11 mouse cellular contexts compared by ENCODE assay signal in genomic region chr5:86839472-86839871, GRCm38 (mm10).
"Had no signal": no experiment of that assay in that cellular context is flagged by ENCODE, and none has a peak within 500 bp of the region (broad histone marks: within the 10 kb centered on the region; RNA-seq: fewer than 3 reads in every experiment).

No protein-coding gene starts in this region.

- H3K4me3 ChIP-seq: layer of hippocampus, adult 2 months; limb, embryonic 13.5 days; liver, embryonic 15.5 days; lung, embryonic 15.5 days; midbrain, embryonic 15.5 days had no signal

- H3K9me3 ChIP-seq: liver, embryonic 15.5 days; lung, embryonic 15.5 days; midbrain, embryonic 15.5 days had no signal

- H3K27me3 ChIP-seq: limb, embryonic 13.5 days; liver, embryonic 15.5 days; lung, embryonic 15.5 days; midbrain, embryonic 15.5 days had no signal

- H3K27ac ChIP-seq: layer of hippocampus, adult 2 months; limb, embryonic 13.5 days; liver, embryonic 15.5 days; lung, embryonic 15.5 days; midbrain, embryonic 15.5 days; stomach, postnatal 0 days had no signal

- H3K4me2 ChIP-seq: limb, embryonic 13.5 days; liver, embryonic 15.5 days; lung, embryonic 15.5 days; midbrain, embryonic 15.5 days had no signal

- ATAC-seq: midbrain, embryonic 15.5 days had no signal

- DNase-seq: kidney, adult 9 months; kidney, postnatal 10 days; kidney, postnatal 4 days; left cerebral cortex, postnatal 4 days; thymus, postnatal 4 days had no signal

- H3K9ac ChIP-seq: limb, embryonic 13.5 days; liver, embryonic 15.5 days; lung, embryonic 15.5 days; midbrain, embryonic 15.5 days had no signal

- H3K4me1 ChIP-seq: limb, embryonic 13.5 days; liver, embryonic 15.5 days; lung, embryonic 15.5 days; midbrain, embryonic 15.5 days had no signal
